Mouse (Mus musculus) ES-E14 (cell line): ENCODE measurements around the gene Usp3. TPM values are rescaled to one million over a fixed set of nuclear protein-coding genes. Genes with fewer than 3 reads are reported as not detected.

Experiments used
- DNase-seq: peaks from one replicate; pipeline ENCODE4 v3.0.0-alpha.2; 2013; ENCODE audit warnings: low read depth, low spot score
- H3K27ac ChIP-seq: 2 replicates; pipeline ENCODE4 v1.5.1; 2012; ENCODE audit warnings: low read depth, mild to moderate bottlenecking, low read length, moderate library complexity, mixed read lengths; ENCODE audit not compliant: poor library complexity, insufficient read depth, severe bottlenecking
- H3K36me3 ChIP-seq: 2 replicates; pipeline ENCODE4 v1.6.1; 2012; ENCODE audit warnings: mild to moderate bottlenecking, low read length, moderate library complexity, mixed read lengths; ENCODE audit not compliant: control insufficient read depth, poor library complexity, insufficient read depth, severe bottlenecking
- H3K4me1 ChIP-seq, 2 experiments: fragments of 150-350 bp in 1 of 2; sonication (generic) in 1 of 2; 2 replicates each; pipeline ENCODE4 v1.6.1; 2012; ENCODE audit warnings: low read length in 2 of 2, mild to moderate bottlenecking in 1 of 2, mixed read lengths in 1 of 2; ENCODE audit not compliant: control insufficient read depth in 2 of 2, insufficient read depth in 2 of 2, poor library complexity in 1 of 2
- H3K4me3 ChIP-seq, 2 experiments: fragments of 150-350 bp in 1 of 2; sonication (generic) in 1 of 2; 2 replicates each; pipeline ENCODE4 v1.5.1; 2012; ENCODE audit warnings: low read length in 2 of 2, low read depth in 1 of 2, mild to moderate bottlenecking in 1 of 2, mixed read lengths in 1 of 2; ENCODE audit not compliant: insufficient read depth in 1 of 2, poor library complexity in 1 of 2, severe bottlenecking in 1 of 2
- H3K9ac ChIP-seq: 2 replicates; pipeline ENCODE4 v1.6.1; 2012; ENCODE audit warnings: low read depth, mild to moderate bottlenecking, low read length, mixed read lengths; ENCODE audit not compliant: poor library complexity, insufficient read depth, severe bottlenecking
- H3K9me3 ChIP-seq: fragments of 150-350 bp; sonication (generic); 2 replicates; pipeline ENCODE4 v1.6.1; 2012; ENCODE audit warnings: low read depth, mild to moderate bottlenecking, low read length; ENCODE audit not compliant: control insufficient read depth, insufficient read depth
- CHD2 ChIP-seq: IDR thresholded peaks from 2 replicates; pipeline ENCODE4 v1.6.1; 2014; ENCODE audit warnings: mild to moderate bottlenecking, low read depth, low read length, inconsistent platforms
- HCFC1 ChIP-seq: IDR thresholded peaks from 2 replicates; pipeline ENCODE4 v1.6.1; 2012; ENCODE audit warnings: low read length, inconsistent platforms, borderline replicate concordance; ENCODE audit not compliant: insufficient read depth
- MAFK ChIP-seq: IDR thresholded peaks from 2 replicates; pipeline ENCODE4 v1.6.1; 2014; ENCODE audit warnings: mild to moderate bottlenecking, low read depth, low read length, inconsistent platforms; ENCODE audit not compliant: insufficient read depth
- ZC3H11A ChIP-seq: IDR thresholded peaks from 2 replicates; pipeline ENCODE4 v1.6.1; 2012; ENCODE audit warnings: low read depth, mild to moderate bottlenecking, inconsistent platforms, low read length, borderline replicate concordance
- ZNF384 ChIP-seq: IDR thresholded peaks from 2 replicates; pipeline ENCODE4 v1.6.1; 2012; ENCODE audit warnings: low read depth, low read length, inconsistent platforms
- in situ Hi-C, 2 experiments: fragments of 600-800 bp; cut with MboI; formaldehyde crosslinking; loops; one replicate each; pipeline ENCODE4 v1.15.1; 2025; ENCODE audit warnings: low sequenced_read_pairs in 2 of 2, inconsistent platforms in 1 of 2; ENCODE audit not compliant: unreplicated experiment in 2 of 2
- total RNA-seq: library from RNA; depleted of rRNA; stranded (reverse); fragments of 300-350 nt; gene quantifications from 2 replicates; pipeline ENCODE4 v1.2.3, GENCODE M21; 2012

Usp3 gene
- total RNA-seq, 1 experiment, result 12.4 TPM

- DNase-seq, result no peak
- in situ Hi-C loops, result no loop called here
- TF ChIP-seq ZC3H11A (no peak), HCFC1 (no peak), ZNF384 (no peak), CHD2 (no peak), MAFK (no peak)
- Histone ChIP-seq H3K9ac (peak overlapping the region; percentile 80), H3K4me1 (peaks cover 9 to 11% of the 10 kb centered on the region in 2 experiments; a peak in 3 of 4 replicates), H3K27ac (no peak overlapping the region), H3K9me3 (no peaks in the 10 kb centered on the region), H3K4me3 (peak overlapping the region; percentile 75 to 81), H3K36me3 (peaks cover 8% of the 10 kb centered on the region)
Measured at GRCm38 (mm10) chr9:66510944-66511343, 82.0 kb downstream of the Usp3 start.

- Histone ChIP-seq H3K36me3 (peaks cover 4% of the 10 kb centered on the region; the same call in 1 of the 2 replicates), H3K9ac (peak overlapping the region; percentile 23; the same call in 1 of the 2 replicates), H3K4me3 (no peak overlapping the region), H3K4me1 (peaks cover 9 to 11% of the 10 kb centered on the region in 2 experiments; a peak in 3 of 4 replicates), H3K27ac (no peak overlapping the region), H3K9me3 (no peaks in the 10 kb centered on the region)
- DNase-seq, result no peak
- in situ Hi-C loops, result no loop called here
- no peak for TF ChIP-seq CHD2
- TF ChIP-seq ZC3H11A, result no peak
- no peak for TF ChIP-seq MAFK
- TF ChIP-seq HCFC1, result no peak
- no peak for TF ChIP-seq ZNF384
Measured at GRCm38 (mm10) chr9:66510351-66510841, 82.5 kb downstream of the Usp3 start.

GRCm38 (mm10) chr9:66508890-66509399 is 84.0 kb downstream of the Usp3 start:
- no peak overlapping the region for H3K4me3 ChIP-seq
- H3K27ac ChIP-seq, result no peak overlapping the region
- TF ChIP-seq HCFC1 (no peak), ZC3H11A (no peak), ZNF384 (no peak), MAFK (no peak), CHD2 (no peak)
- no peak overlapping the region for H3K9ac ChIP-seq
- no peaks in the 10 kb centered on the region for H3K9me3 ChIP-seq
- peaks cover 5 to 6% of the 10 kb centered on the region in 2 experiments; a peak in 2 of 4 replicates for H3K4me1 ChIP-seq
- DNase-seq, result no peak
- in situ Hi-C loops, result no loop called here
- H3K36me3 ChIP-seq, result peaks cover 4% of the 10 kb centered on the region

- Histone ChIP-seq H3K4me3 (no peak overlapping the region), H3K36me3 (peaks cover 4% of the 10 kb centered on the region), H3K4me1 (peaks cover under 1 to 3% of the 10 kb centered on the region in 2 experiments; a peak in 1 of 4 replicates), H3K9me3 (no peaks in the 10 kb centered on the region), H3K9ac (no peak overlapping the region), H3K27ac (no peak overlapping the region)
- in situ Hi-C loops, result no loop called here
- no peak for DNase-seq
- TF ChIP-seq MAFK (no peak), ZC3H11A (no peak)
Measured at GRCm38 (mm10) chr9:66507684-66508083, 85.3 kb downstream of the Usp3 start.

GRCm38 (mm10) chr9:66506424-66506823 is 86.5 kb downstream of the Usp3 start:
- Histone ChIP-seq H3K9me3 (no peaks in the 10 kb centered on the region), H3K9ac (no peak overlapping the region), H3K4me1 (peaks cover 0 to 3% of the 10 kb centered on the region in 2 experiments; a peak in 1 of 4 replicates), H3K27ac (no peak overlapping the region), H3K4me3 (no peak overlapping the region), H3K36me3 (peaks cover 8% of the 10 kb centered on the region)
- TF ChIP-seq MAFK (no peak), CHD2 (no peak), HCFC1 (no peak), ZC3H11A (no peak), ZNF384 (no peak)
- in situ Hi-C loops, result no loop called here
- no peak for DNase-seq
